Mouse (Mus musculus): ENCODE data around the gene Mast1.
A peak's percentile ranks its signal among the peaks of the same experiment; 100 is the strongest.

The Mast1 gene

DNA sequence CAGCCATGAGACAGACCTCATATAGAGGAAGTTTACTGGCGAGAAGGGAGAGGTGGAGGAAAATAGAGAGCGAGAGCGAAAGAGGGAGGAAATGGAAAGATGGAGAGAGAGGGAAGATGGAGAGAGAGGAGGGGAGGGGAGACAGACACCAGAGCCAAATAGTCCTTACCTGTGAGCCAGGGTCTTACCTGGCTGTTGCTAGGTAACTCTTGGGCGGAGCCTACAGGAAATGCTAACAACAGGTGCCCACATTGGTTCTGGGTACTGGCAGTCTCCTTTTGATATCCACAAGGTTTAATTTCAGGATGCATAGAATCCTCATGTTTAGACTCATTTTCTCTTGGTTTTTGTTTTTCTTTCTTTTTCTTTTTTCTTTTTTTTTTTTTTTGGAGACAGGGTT lies 64.1 kb downstream of the Mast1 start:
- DNase-seq (ENCODE audit: low read depth), result no peak

GRCm38 (mm10) chr8:84872309-84872965 lies 64.7 kb downstream of the Mast1 start:
- DNase-seq (ENCODE audit: low read depth), result peak; percentile 64

DNA sequence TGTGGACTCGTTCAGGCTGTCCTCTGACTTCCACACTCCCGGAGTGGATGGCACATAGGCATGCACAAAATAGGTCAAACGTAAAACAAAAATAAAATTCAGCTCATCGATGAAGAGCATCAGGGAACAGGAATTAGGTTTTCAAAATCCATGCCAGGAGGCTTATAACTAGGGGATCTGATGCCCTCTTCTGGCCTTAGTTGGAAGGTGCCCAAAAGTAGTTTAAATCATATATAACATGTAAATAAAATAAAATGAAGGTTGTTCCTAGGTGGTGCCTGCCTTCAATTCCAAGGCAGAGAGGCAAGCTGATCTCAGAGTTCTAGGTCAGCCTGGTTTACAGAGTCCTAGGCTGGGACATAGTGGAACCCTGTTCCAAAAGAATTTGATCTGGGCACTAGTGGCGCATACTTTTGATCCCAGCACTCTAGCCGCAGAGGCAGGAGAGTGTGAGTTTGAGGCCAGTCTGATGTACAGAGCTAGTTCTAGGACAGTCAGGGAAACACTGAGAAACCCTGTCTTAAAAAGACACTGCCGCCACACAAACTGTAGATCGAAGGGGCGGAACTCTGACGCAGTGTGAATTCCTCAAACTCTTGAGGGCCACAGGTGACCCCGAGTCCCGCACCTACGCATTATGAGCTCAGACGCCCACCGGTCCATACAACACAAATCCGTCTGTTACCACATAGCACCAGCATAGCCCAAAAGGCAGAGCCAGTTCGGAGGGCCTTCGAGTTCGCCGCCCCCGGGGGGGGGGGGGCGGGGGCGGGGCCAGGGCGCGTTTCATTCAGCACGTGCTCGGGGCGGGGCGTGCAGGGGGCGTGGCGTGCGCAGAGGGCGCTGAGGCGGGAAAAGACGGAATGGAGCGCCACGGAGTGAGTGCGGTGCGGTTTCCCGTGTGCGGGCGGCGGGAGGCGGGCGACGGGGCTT lies 65.5 kb downstream of the Mast1 start, which contains the start of gene Syce2:
Gene Syce2, plus strand, starts transcription at position 736 of the 933 bp plus-strand sequence.
- DNase-seq (ENCODE audit: low read depth), result peak; percentile 90

Measured in 416B (cell line).